Mouse (Mus musculus) cortical plate, adult 2 months (tissue): ENCODE measurements at regions not wholly inside any gene's neighbourhood (a gene's known extent, or its start where the extent isn't known, plus 50 kb on each side); places are given as distances from the start of the nearest gene placed in this dataset.

Experiments used
- H3K27ac ChIP-seq: fragments of 200-500 bp; 2 replicates; pipeline ENCODE4 v1.5.1; 2012; ENCODE audit warnings: low read length, control low read depth, inconsistent platforms; ENCODE audit not compliant: insufficient read depth
- H3K4me1 ChIP-seq: fragments of 200-500 bp; 2 replicates; pipeline ENCODE4 v1.6.1; 2011; ENCODE audit warnings: low read length; ENCODE audit not compliant: control insufficient read depth, insufficient read depth
- H3K4me3 ChIP-seq: fragments of 200-500 bp; 2 replicates; pipeline ENCODE4 v1.5.1; 2011; ENCODE audit warnings: mild to moderate bottlenecking, low read length, control low read depth; ENCODE audit not compliant: insufficient read depth
- CTCF ChIP-seq: fragments of 200-500 bp; IDR thresholded peaks from 2 replicates; pipeline ENCODE4 v1.5.1; 2011; ENCODE audit warnings: mild to moderate bottlenecking, control low read depth, low read length; ENCODE audit not compliant: insufficient read depth; ENCODE audit errors: extremely low read depth
- POLR2A ChIP-seq: fragments of 200-500 bp; IDR thresholded peaks from 2 replicates; pipeline ENCODE4 v1.6.1; 2011; ENCODE audit warnings: mild to moderate bottlenecking, low read length, control low read depth; ENCODE audit not compliant: insufficient read depth; ENCODE audit errors: extremely low read depth

DNA sequence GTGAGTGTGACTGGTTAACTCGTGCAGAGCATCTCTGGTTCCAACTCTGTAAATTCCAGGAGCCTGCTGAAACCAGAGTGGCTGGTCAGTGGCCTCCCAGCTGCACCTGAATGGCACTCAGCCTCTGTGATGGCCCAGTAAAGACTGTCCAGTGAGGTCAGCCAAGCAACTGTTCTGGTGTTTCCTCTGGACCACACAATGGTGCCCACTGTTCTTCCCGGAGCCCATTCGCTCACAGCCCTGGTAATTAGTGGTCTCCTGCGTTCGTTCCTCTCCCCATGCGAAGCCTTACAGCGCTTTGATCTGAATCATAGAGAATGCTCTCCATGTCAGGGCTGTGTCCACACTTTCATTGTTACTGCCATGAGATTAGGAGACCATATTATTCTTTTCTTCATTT is 75.5 kb downstream of the Enkur start:
- Histone ChIP-seq H3K27ac (no peak overlapping the region), H3K4me3 (no peak overlapping the region), H3K4me1 (no peaks in the 10 kb centered on the region)
- TF ChIP-seq POLR2A (no peak), CTCF (no peak)

DNA sequence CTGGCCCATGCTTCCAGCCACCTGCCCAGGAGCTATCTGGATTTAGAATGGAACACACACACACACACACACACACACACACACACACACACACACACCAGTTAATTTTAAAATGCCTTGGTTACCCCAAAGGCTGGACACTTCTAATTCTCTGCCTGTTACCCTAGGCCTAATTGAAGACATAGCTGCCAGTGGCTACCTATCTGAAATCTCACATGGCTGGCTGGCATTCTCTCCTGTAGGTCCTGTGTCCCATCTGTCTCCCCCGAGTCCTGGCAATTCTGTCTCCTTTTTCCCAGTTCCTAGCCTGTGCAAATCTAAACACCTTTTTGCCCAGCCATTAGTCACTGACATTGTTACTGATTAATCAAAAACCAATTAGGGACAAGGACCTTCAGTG is 78.6 kb downstream of the Enkur start:
- Histone ChIP-seq H3K4me3 (no peak overlapping the region), H3K27ac (no peak overlapping the region), H3K4me1 (no peaks in the 10 kb centered on the region)
- no peak for TF ChIP-seq POLR2A
- TF ChIP-seq CTCF: no peak

GRCm38 (mm10) chr2:21122421-21122820 is 82.7 kb downstream of the Enkur start:
- no peak overlapping the region for H3K27ac ChIP-seq
- no peaks in the 10 kb centered on the region for H3K4me1 ChIP-seq
- TF ChIP-seq POLR2A (no peak), CTCF (no peak)
- H3K4me3 ChIP-seq: no peak overlapping the region

DNA sequence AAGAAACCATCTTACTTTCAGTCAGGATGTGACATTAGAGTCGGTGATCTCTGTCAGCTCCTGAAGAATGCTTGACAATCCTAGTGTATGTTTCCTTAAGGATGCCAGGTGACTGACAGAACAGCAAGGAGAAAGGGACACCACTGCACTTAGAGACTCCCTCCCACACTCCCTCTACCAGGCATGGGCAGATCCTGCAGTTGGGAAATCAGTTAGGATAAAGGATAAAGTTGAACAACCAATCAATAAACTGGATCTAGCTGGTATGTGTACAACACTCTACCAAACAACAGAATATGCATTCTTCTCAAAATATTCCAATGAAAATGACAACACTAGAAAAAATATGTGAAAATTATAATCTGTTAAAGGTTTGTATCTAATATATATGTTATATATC is 83.5 kb downstream of the Enkur start:
- TF ChIP-seq POLR2A: no peak
- TF ChIP-seq CTCF: no peak
- H3K4me1 ChIP-seq: no peaks in the 10 kb centered on the region
- no peak overlapping the region for H3K4me3 ChIP-seq
- H3K27ac ChIP-seq: no peak overlapping the region

DNA sequence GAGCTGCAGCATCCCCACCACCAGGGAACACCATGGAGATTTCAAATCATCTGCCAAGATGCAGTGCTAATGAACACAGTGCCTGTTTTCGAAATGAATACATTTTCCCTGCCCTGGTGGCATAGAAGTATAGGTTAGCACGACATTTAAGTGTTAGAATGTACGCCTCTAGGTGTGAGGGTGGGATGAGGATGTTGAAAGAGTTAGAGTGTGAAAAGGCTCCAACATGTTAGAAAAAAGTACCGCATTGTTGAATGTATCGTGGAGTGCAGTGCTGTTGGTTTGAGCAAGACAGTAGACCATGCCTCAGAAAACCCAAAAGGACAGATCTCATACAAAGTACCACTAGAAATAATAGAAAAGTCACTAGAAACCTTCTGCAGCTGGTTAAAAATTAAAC is 88.3 kb downstream of the Enkur start:
- H3K27ac ChIP-seq: no peak overlapping the region
- TF ChIP-seq POLR2A (no peak), CTCF (no peak)
- no peak overlapping the region for H3K4me3 ChIP-seq
- H3K4me1 ChIP-seq: no peaks in the 10 kb centered on the region

GRCm38 (mm10) chr2:21111527-21111926 is 93.6 kb downstream of the Enkur start:
- H3K4me3 ChIP-seq: no peak overlapping the region
- H3K4me1 ChIP-seq: no peaks in the 10 kb centered on the region
- TF ChIP-seq POLR2A: no peak
- no peak for TF ChIP-seq CTCF
- no peak overlapping the region for H3K27ac ChIP-seq

- Histone ChIP-seq H3K4me3 (no peak overlapping the region), H3K4me1 (peaks cover 2% of the 10 kb centered on the region; the same call in 1 of the 2 replicates), H3K27ac (no peak overlapping the region)
- TF ChIP-seq CTCF (no peak), POLR2A (no peak)
These were observed 104.8 kb downstream of the Enkur start for GRCm38 (mm10) chr2:21100248-21100808.

DNA sequence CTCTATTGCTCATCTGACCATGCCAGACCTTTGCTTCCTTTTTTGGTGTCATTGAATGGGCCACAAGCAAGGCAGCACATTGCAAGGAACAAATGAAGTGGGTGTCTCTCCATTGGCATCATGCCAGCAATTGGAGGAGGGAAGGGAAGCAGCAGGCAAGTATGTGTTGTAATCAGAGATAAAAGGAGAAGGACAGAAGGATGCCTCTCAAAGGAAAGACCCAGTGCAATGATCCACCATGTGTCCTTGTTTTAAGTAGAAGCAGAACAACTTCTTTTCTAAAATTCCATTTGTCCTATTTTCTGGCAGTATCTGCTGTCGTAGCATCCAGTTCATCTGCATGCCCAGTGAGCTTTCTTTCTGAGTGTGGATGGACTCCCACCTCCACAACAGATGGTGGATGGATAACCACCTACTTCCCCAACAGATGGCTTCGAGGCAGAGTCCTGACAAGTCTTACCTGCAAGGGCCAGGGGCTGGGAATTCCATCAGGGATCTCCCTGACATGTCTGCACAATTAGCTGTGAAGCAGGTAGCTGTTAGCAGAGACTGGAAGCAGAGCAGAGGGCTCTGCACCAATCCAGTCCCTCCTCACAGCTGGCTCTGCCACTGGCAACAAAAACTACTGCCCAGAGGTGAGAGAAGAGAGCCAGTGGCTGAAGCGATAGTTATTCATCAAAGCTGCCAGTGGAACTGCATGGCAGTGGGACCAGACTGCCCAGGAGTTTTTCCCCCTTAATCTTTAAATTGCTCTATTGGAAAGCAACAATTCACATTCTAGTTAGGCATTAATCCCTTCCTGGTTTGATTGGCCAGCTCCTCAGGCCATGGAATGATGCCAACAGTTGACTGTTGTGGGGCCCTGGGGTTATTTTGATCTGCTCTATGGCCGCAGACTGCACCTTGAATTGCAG is 113.8 kb downstream of the Enkur start:
- H3K4me3 ChIP-seq: no peak overlapping the region
- H3K27ac ChIP-seq: no peak overlapping the region
- TF ChIP-seq CTCF (no peak), POLR2A (no peak)
- no peaks in the 10 kb centered on the region for H3K4me1 ChIP-seq

DNA sequence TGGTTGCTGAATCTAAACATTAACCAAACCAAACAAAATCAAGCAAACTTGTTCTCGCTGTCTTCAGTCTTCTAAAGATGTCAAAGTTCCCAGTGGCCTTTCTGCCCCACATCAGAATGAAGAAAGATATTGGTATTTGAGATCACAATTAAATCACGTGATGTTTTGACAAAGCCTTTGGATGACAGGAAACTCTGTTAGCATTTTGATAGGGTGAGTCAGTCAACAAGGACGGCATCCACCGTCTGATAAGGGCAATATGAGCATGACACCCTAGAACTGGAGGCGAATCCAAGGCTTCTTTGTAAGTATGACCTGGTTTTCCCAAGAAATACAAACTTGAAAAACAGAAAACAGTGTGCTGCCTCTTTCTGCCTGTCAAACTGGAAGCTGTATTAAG is 116.8 kb upstream of the Arhgap21 start:
- no peak overlapping the region for H3K4me3 ChIP-seq

DNA sequence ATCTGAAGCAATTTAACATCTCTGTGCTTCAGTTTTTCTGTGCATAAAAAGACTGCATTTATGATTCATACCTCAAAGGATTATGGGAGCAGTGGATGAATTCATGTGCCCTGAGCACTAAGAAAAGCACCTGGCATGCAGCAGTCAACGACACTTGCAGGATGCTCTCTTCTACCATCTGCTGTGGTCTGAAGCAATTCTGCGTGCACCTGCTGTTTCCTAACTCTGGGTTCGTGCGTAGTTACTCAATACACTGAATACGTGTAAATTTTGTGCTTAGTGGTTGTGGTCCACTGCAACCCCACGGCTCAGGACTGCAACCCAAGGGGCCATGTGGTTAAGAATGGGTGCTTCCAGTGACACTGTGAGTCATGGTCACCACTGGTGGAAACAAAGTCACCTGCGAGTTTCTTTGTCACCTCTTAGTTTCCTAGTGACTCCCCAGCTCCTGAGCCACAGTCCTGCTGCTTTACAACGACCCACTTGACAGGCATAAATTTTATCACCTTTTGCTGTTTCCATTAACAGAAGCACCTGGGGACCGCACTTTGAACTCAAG is 98.7 kb upstream of the Arhgap21 start:
- no peak overlapping the region for H3K27ac ChIP-seq
- TF ChIP-seq POLR2A (no peak), CTCF (no peak)
- H3K4me1 ChIP-seq: no peaks in the 10 kb centered on the region
- H3K4me3 ChIP-seq: no peak overlapping the region

More for the DNA sequence above, 116.8 kb upstream of the Arhgap21 start:
- TF ChIP-seq CTCF: no peak
- no peak for TF ChIP-seq POLR2A
- H3K4me1 ChIP-seq: no peaks in the 10 kb centered on the region
- H3K27ac ChIP-seq: no peak overlapping the region
